Mouse (Mus musculus): ENCODE measurements around the gene Apoc4. TPM values are rescaled to one million over a fixed set of nuclear protein-coding genes. Genes with fewer than 3 reads are reported as not detected.

The Apoc4 gene
- polyA plus RNA-seq, 1 experiment from 2014 or later = 2.8 TPM

DNA sequence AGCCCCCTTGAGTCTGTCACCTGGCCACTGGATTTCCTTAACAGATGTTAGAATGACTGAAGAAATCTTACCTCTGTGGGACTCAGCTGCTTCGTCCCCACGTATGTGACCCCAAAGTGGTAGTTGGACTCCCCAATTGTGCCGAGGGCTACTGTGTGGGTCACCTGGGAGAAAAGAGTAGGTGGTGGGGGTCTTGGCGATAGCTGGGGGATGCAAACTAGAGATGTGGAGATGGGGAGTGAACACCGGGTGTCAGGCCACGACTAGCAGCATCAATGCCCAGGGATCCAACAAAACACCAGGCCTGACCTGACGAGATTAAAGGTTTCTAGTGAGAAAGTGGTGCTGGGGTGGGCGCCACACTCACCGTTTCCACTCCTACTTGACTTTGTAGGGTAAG lies 32.3 kb upstream of the Apoc4 start:
- Histone ChIP-seq H3K4me2 (replicated peaks; ENCODE audit: low read depth) (no peak overlapping the region), H3K4me3 (ENCODE audit: low read depth, low read length) (no peak overlapping the region), H3K36me3 (ENCODE audit: control insufficient read depth, insufficient read depth, low read length) (peaks cover 18% of the 10 kb centered on the region), H3K27ac (replicated peaks) (no peak overlapping the region), H3K9ac (ENCODE audit: low read length) (no peak overlapping the region), H3K4me1 (replicated peaks; ENCODE audit: control insufficient read depth, insufficient read depth) (no peaks in the 10 kb centered on the region; the same call in 1 of the 2 replicates), H3K27me3 (ENCODE audit: control insufficient read depth, insufficient read depth, low read length) (no peaks in the 10 kb centered on the region), H3K9me3 (ENCODE audit: control insufficient read depth, low read length) (no peaks in the 10 kb centered on the region)
- DNase-seq (ENCODE audit: low spot score) = no peak
- 87% methylated on average over 9 of the region's 9 CpGs for WGBS
- no peak for ATAC-seq (ENCODE audit: low FRiP score, low TSS enrichment)
- no peak for TF ChIP-seq CTCF (IDR thresholded peaks at IDR 0.05; ENCODE audit: low read depth)
- no peak for TF ChIP-seq EP300 (optimal IDR thresholded peaks at IDR 0.05)

DNA sequence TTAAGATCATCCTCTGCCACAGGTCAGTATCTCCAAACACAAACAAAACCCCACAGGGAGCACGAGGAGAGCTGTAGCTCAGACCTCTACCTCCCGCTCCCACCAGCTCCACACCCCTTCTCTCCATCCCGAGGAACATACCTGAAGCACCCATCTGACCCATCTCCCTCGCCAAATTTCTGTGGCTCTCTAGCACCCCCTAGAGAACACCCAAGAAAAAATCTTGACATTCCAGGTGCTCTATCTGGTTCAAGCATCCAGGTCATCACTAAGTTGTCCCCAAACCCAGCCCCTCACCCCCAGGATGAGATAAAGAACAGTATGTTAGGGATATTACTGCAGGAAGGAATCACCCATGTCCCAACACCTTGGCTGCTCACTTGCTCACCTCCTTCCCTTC lies 31.9 kb upstream of the Apoc4 start:
- H3K9me3 ChIP-seq (ENCODE audit: control insufficient read depth, low read length) = no peaks in the 10 kb centered on the region
- no peaks in the 10 kb centered on the region; the same call in 1 of the 2 replicates for H3K4me1 ChIP-seq (replicated peaks; ENCODE audit: control insufficient read depth, insufficient read depth)
- H3K9ac ChIP-seq (ENCODE audit: low read length) = no peak overlapping the region
- no peak overlapping the region for H3K27ac ChIP-seq (replicated peaks)
- ATAC-seq (ENCODE audit: low FRiP score, low TSS enrichment) = no peak
- no peak for DNase-seq (ENCODE audit: low spot score)
- TF ChIP-seq EP300 (optimal IDR thresholded peaks at IDR 0.05) (no peak), CTCF (IDR thresholded peaks at IDR 0.05; ENCODE audit: low read depth) (peak; percentile 70)
- H3K27me3 ChIP-seq (ENCODE audit: control insufficient read depth, insufficient read depth, low read length) = no peaks in the 10 kb centered on the region
- H3K4me2 ChIP-seq (replicated peaks; ENCODE audit: low read depth) = no peak overlapping the region
- H3K4me3 ChIP-seq (ENCODE audit: low read depth, low read length) = no peak overlapping the region
- WGBS = 42% methylated on average over 4 of the region's 4 CpGs
- H3K36me3 ChIP-seq (ENCODE audit: control insufficient read depth, insufficient read depth, low read length) = peaks cover 18% of the 10 kb centered on the region

DNA sequence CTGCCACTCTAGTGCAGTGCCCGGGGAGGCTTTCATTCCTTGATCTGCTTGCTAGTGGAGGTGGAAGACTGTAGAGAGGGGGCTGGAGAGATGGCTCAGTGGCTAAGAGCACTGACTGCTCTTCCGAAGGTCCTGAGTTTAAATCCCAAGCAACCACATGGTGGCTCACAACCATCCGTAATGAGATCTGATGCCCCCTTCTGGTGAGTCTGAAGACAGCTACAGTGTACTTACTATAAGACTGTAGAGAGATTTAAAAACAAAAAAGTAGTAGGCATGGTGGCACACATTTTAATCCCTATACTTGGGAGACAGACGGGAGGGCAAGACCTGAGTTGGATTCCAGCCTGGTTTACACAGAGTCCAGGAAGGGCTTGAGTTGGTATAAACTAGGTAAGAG lies 31.1 kb upstream of the Apoc4 start:
- ATAC-seq (ENCODE audit: low FRiP score, low TSS enrichment) (no peak), DNase-seq (ENCODE audit: low spot score) (no peak)
- Histone ChIP-seq H3K9me3 (ENCODE audit: control insufficient read depth, low read length) (no peaks in the 10 kb centered on the region), H3K27me3 (ENCODE audit: control insufficient read depth, insufficient read depth, low read length) (no peaks in the 10 kb centered on the region), H3K36me3 (ENCODE audit: control insufficient read depth, insufficient read depth, low read length) (peaks cover 18% of the 10 kb centered on the region), H3K27ac (replicated peaks) (no peak overlapping the region), H3K4me1 (replicated peaks; ENCODE audit: control insufficient read depth, insufficient read depth) (no peaks in the 10 kb centered on the region; the same call in 1 of the 2 replicates), H3K9ac (ENCODE audit: low read length) (no peak overlapping the region), H3K4me3 (ENCODE audit: low read depth, low read length) (no peak overlapping the region), H3K4me2 (replicated peaks; ENCODE audit: low read depth) (no peak overlapping the region)
- 54% methylated on average over 4 of the region's 4 CpGs for WGBS
- TF ChIP-seq CTCF (IDR thresholded peaks at IDR 0.05; ENCODE audit: low read depth) (peak; percentile 72), EP300 (optimal IDR thresholded peaks at IDR 0.05) (no peak)

DNA sequence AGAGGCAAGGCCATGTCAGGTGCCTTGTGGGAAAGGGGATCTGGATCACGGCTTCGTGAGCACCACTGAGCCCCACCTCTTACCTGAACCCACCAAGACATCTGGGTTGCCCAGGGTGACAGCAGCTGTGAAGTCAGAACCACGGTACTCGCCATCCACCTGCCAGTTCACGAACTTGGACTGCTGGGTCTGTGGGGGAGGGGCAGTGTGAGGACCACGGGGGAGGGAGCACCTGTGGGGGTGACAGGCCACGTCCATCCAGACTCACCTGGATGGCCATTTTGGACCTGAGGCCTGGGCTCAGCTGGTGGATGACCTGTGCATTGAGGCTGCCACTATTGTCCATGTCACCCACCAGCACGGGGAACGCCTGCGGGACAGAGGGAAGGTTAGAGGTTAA lies 29.4 kb upstream of the Apoc4 start:
- Histone ChIP-seq H3K4me2 (replicated peaks; ENCODE audit: low read depth) (no peak overlapping the region), H3K36me3 (ENCODE audit: control insufficient read depth, insufficient read depth, low read length) (peaks cover 23% of the 10 kb centered on the region)
- 84% methylated on average over 10 of the region's 10 CpGs for WGBS

DNA sequence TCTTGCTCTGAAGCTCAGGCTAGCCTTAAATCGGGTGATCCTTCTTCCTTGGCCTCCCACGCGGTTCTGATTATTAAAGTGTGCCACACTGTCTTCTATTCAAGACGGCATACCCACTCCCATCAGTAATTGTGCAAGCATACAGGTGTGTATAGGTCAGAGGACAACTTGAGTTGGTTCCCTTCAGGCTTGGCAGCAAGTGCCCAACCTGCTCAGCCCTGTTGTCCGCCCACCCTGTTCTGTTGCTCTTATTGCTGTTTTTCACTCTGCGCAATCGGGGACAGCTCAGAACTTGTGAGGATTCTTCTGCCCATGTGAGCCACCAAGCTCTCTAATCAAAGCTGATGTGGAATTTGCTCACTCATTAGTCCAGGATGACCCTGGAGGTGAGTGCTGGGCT lies 24.0 kb upstream of the Apoc4 start:
- Histone ChIP-seq H3K27me3 (ENCODE audit: control insufficient read depth, insufficient read depth, low read length) (no peaks in the 10 kb centered on the region), H3K4me1 (replicated peaks; ENCODE audit: control insufficient read depth, insufficient read depth) (peaks cover 5% of the 10 kb centered on the region), H3K4me2 (replicated peaks; ENCODE audit: low read depth) (no peak overlapping the region), H3K36me3 (ENCODE audit: control insufficient read depth, insufficient read depth, low read length) (peaks cover 9% of the 10 kb centered on the region), H3K27ac (replicated peaks) (no peak overlapping the region), H3K4me3 (ENCODE audit: low read depth, low read length) (no peak overlapping the region), H3K9ac (ENCODE audit: low read length) (no peak overlapping the region), H3K9me3 (ENCODE audit: control insufficient read depth, low read length) (no peaks in the 10 kb centered on the region)
- ATAC-seq (ENCODE audit: low FRiP score, low TSS enrichment) (no peak), DNase-seq (ENCODE audit: low spot score) (no peak)
- WGBS = 91% methylated on average over 7 of the region's 7 CpGs
- TF ChIP-seq EP300 (optimal IDR thresholded peaks at IDR 0.05) (no peak), CTCF (IDR thresholded peaks at IDR 0.05; ENCODE audit: low read depth) (no peak)

More for the DNA sequence above, 29.4 kb upstream of the Apoc4 start:
- Histone ChIP-seq H3K27ac (replicated peaks) (no peak overlapping the region), H3K4me3 (ENCODE audit: low read depth, low read length) (no peak overlapping the region), H3K4me1 (replicated peaks; ENCODE audit: control insufficient read depth, insufficient read depth) (no peaks in the 10 kb centered on the region), H3K9me3 (ENCODE audit: control insufficient read depth, low read length) (no peaks in the 10 kb centered on the region), H3K9ac (ENCODE audit: low read length) (no peak overlapping the region), H3K27me3 (ENCODE audit: control insufficient read depth, insufficient read depth, low read length) (no peaks in the 10 kb centered on the region)
- DNase-seq (ENCODE audit: low spot score) (no peak), ATAC-seq (ENCODE audit: low FRiP score, low TSS enrichment) (no peak)
- TF ChIP-seq CTCF (IDR thresholded peaks at IDR 0.05; ENCODE audit: low read depth) (no peak), EP300 (optimal IDR thresholded peaks at IDR 0.05) (no peak)

DNA sequence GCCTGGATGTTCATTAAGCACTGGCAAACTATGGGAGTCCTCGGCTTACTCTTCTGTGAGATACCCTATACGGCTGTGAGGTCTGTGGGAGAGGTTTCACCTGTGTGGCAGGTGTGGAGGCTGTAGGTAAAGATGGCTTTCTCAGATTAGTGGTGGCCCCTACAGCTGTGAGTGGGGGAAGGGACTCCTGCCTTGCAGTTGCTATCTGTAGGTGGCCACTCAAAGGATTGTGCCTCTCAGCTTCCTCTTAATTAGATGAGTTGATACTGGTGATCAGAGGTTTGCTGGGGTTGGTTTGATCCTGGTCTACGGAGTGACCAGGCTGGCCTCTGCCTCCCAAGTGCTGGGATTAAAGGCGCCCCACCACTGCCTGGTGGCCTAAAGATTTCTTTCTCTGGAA lies 23.2 kb upstream of the Apoc4 start:
- TF ChIP-seq EP300 (optimal IDR thresholded peaks at IDR 0.05) (no peak), CTCF (IDR thresholded peaks at IDR 0.05; ENCODE audit: low read depth) (no peak)
- Histone ChIP-seq H3K27ac (replicated peaks) (no peak overlapping the region), H3K27me3 (ENCODE audit: control insufficient read depth, insufficient read depth, low read length) (no peaks in the 10 kb centered on the region), H3K9ac (ENCODE audit: low read length) (no peak overlapping the region), H3K4me2 (replicated peaks; ENCODE audit: low read depth) (no peak overlapping the region), H3K4me1 (replicated peaks; ENCODE audit: control insufficient read depth, insufficient read depth) (peaks cover 5% of the 10 kb centered on the region), H3K9me3 (ENCODE audit: control insufficient read depth, low read length) (no peaks in the 10 kb centered on the region), H3K4me3 (ENCODE audit: low read depth, low read length) (no peak overlapping the region), H3K36me3 (ENCODE audit: control insufficient read depth, insufficient read depth, low read length) (peaks cover 8% of the 10 kb centered on the region)
- DNase-seq (ENCODE audit: low spot score) (no peak), ATAC-seq (ENCODE audit: low FRiP score, low TSS enrichment) (no peak)
- 83% methylated on average over 4 of the region's 4 CpGs for WGBS

Measured in stomach, postnatal 0 days (tissue).